Mouse (Mus musculus) natural killer cell, adult 2 months (primary cell): ENCODE measurements around the gene Slc29a4.

Experiments
- DNase-seq, 2 experiments: peaks; one replicate each; pipeline ENCODE4 v3.0.0; 2022; ENCODE audit warnings: low spot score in 2 of 2

The Slc29a4 gene

GRCm38 (mm10) chr5:142739941-142740340, 47.6 kb downstream of the Slc29a4 start:
- no peak for DNase-seq

GRCm38 (mm10) chr5:142747026-142747629, 54.8 kb downstream of the Slc29a4 start:
- DNase-seq = no peak

- DNase-seq = no peak
Observed at GRCm38 (mm10) chr5:142750173-142750572, 57.9 kb downstream of the Slc29a4 start.

GRCm38 (mm10) chr5:142752241-142752640, 59.9 kb downstream of the Slc29a4 start:
- DNase-seq = no peak

GRCm38 (mm10) chr5:142759786-142760185, 67.5 kb downstream of the Slc29a4 start:
- DNase-seq = no peak

GRCm38 (mm10) chr5:142761326-142761983, 69.1 kb downstream of the Slc29a4 start:
- DNase-seq = no peak

GRCm38 (mm10) chr5:142762082-142762807, 69.9 kb downstream of the Slc29a4 start:
- no peak for DNase-seq

GRCm38 (mm10) chr5:142764306-142764705, 72.0 kb downstream of the Slc29a4 start:
- no peak for DNase-seq

- DNase-seq = no peak
Observed at GRCm38 (mm10) chr5:142764889-142765288, 72.6 kb downstream of the Slc29a4 start.

- no peak for DNase-seq
Observed at GRCm38 (mm10) chr5:142766708-142767107, 74.4 kb downstream of the Slc29a4 start.

- peak; percentile 46 to 64 for DNase-seq
Observed at GRCm38 (mm10) chr5:142767937-142768336, 75.6 kb downstream of the Slc29a4 start.

GRCm38 (mm10) chr5:142768352-142769267, 76.3 kb downstream of the Slc29a4 start:
- DNase-seq = no peak

- DNase-seq = no peak
Observed at GRCm38 (mm10) chr5:142769641-142770040, 77.3 kb downstream of the Slc29a4 start.

GRCm38 (mm10) chr5:142771034-142771433, 78.7 kb downstream of the Slc29a4 start:
- DNase-seq = no peak

- no peak for DNase-seq
Observed at GRCm38 (mm10) chr5:142771964-142772363, 79.7 kb downstream of the Slc29a4 start.
